Mouse (Mus musculus) layer of hippocampus, adult 11-12 months (tissue): ENCODE measurements at regions not wholly inside any gene's neighbourhood (a gene's known extent, or its start where the extent isn't known, plus 50 kb on each side); places are given as distances from the start of the nearest gene placed in this dataset.

Experiments
- DNase-seq: peaks from one replicate; pipeline ENCODE4 v3.0.0; 2022; ENCODE audit warnings: low spot score

GRCm38 (mm10) chr2:106083801-106084800 is 80.8 kb upstream of the Dnajc24 start:
- no peak for DNase-seq

- no peak for DNase-seq
Observed at GRCm38 (mm10) chr2:106083001-106083400, 79.7 kb upstream of the Dnajc24 start.

- DNase-seq, result peak; percentile 77
Observed at GRCm38 (mm10) chr2:106081951-106082350, 78.6 kb upstream of the Dnajc24 start.

- no peak for DNase-seq
Observed at GRCm38 (mm10) chr2:106080626-106081025, 77.3 kb upstream of the Dnajc24 start.

GRCm38 (mm10) chr2:106078591-106078990 is 75.2 kb upstream of the Dnajc24 start:
- DNase-seq, result no peak

GRCm38 (mm10) chr2:106074441-106074840 is 71.1 kb upstream of the Dnajc24 start:
- DNase-seq, result no peak

- no peak for DNase-seq
Observed at GRCm38 (mm10) chr2:106064316-106064715, 61.0 kb upstream of the Dnajc24 start.
